Mouse (Mus musculus): ENCODE results near the gene Car5a. TPM values are rescaled to one million over a fixed set of nuclear protein-coding genes. Genes with fewer than 3 reads are reported as not detected.

Gene Car5a
- under 1 TPM in 1 of 2 experiments, not detected in 1; 0.29 TPM for total RNA-seq (2021)
- long read RNA-seq, experiment 1, partial matches to known transcripts, result 0 of 5 reads
- long read RNA-seq, experiment 1, other reads (novel, unspliced or antisense), result 5 of 5 reads
- long read RNA-seq, experiment 2, partial matches to known transcripts, result 0 of 3 reads
- long read RNA-seq, experiment 2, other reads (novel, unspliced or antisense), result 3 of 3 reads

- intact Hi-C loops (cut with DNase I), result no loop called here
- no peak for DNase-seq (ENCODE audit: low spot score in 2 of 2)
These were observed at the start of gene Car5a for GRCm38 (mm10) chr8:121944831-121945230. Gene Car5a, minus strand, starts transcription at chr8:121944904.

- no peak for DNase-seq (ENCODE audit: low spot score in 2 of 2)
- intact Hi-C loops (cut with DNase I), result no loop called here
These were observed 48.2 kb upstream of the Car5a start for GRCm38 (mm10) chr8:121992911-121993310.

- no peak for DNase-seq (ENCODE audit: low spot score in 2 of 2)
- intact Hi-C loops (cut with DNase I), result no loop called here
These were observed 46.9 kb upstream of the Car5a start for GRCm38 (mm10) chr8:121991611-121992010.

- DNase-seq (ENCODE audit: low spot score in 2 of 2), result no peak
- intact Hi-C loops (cut with DNase I), result no loop called here
These were observed 46.0 kb upstream of the Car5a start for GRCm38 (mm10) chr8:121990506-121991255.

GRCm38 (mm10) chr8:121987892-121988291 lies 43.2 kb upstream of the Car5a start:
- intact Hi-C loops (cut with DNase I), result no loop called here
- DNase-seq (ENCODE audit: low spot score in 2 of 2), result no peak

GRCm38 (mm10) chr8:121985673-121986072 lies 41.0 kb upstream of the Car5a start:
- intact Hi-C loops (cut with DNase I), result no loop called here
- no peak for DNase-seq (ENCODE audit: low spot score in 2 of 2)

- intact Hi-C loops (cut with DNase I), result no loop called here
- no peak for DNase-seq (ENCODE audit: low spot score in 2 of 2)
These were observed 36.8 kb upstream of the Car5a start for GRCm38 (mm10) chr8:121981520-121981895.

- DNase-seq (ENCODE audit: low spot score in 2 of 2), result no peak
- intact Hi-C loops (cut with DNase I), result no loop called here
These were observed 36.3 kb upstream of the Car5a start for GRCm38 (mm10) chr8:121980792-121981519.

GRCm38 (mm10) chr8:121978670-121979069 lies 34.0 kb upstream of the Car5a start:
- no peak for DNase-seq (ENCODE audit: low spot score in 2 of 2)
- intact Hi-C loops (cut with DNase I), result loop anchor here (5.0 to 10.0 kb wide), 3 partner anchors 166 to 289 kb away; no protein-coding TSS in a partner anchor

- intact Hi-C loops (cut with DNase I), result loop anchor here (5.0 to 10.0 kb wide), 3 partner anchors 167 to 289 kb away; no protein-coding TSS in a partner anchor
- peak; percentile 54 to 62 for DNase-seq (ENCODE audit: low spot score in 2 of 2)
These were observed 33.3 kb upstream of the Car5a start for GRCm38 (mm10) chr8:121977819-121978590.

GRCm38 (mm10) chr8:121973906-121974305 lies 29.2 kb upstream of the Car5a start:
- no peak for DNase-seq (ENCODE audit: low spot score in 2 of 2)
- intact Hi-C loops (cut with DNase I), result loop anchor here (5.0 to 10.0 kb wide), 2 partner anchors 171 to 358 kb away; no protein-coding TSS in a partner anchor

- no peak for DNase-seq (ENCODE audit: low spot score in 2 of 2)
- intact Hi-C loops (cut with DNase I), result loop anchor here (5.0 to 10.0 kb wide), 2 partner anchors 173 to 361 kb away; no protein-coding TSS in a partner anchor
These were observed 26.9 kb upstream of the Car5a start for GRCm38 (mm10) chr8:121971488-121972058.

- intact Hi-C loops (cut with DNase I), result loop anchor here (5.0 to 10.0 kb wide), 2 partner anchors 175 to 362 kb away; no protein-coding TSS in a partner anchor
- no peak for DNase-seq (ENCODE audit: low spot score in 2 of 2)
These were observed 25.5 kb upstream of the Car5a start for GRCm38 (mm10) chr8:121970225-121970624.

GRCm38 (mm10) chr8:121968542-121968941 lies 23.8 kb upstream of the Car5a start:
- intact Hi-C loops (cut with DNase I), result no loop called here
- DNase-seq (ENCODE audit: low spot score in 2 of 2), result no peak

GRCm38 (mm10) chr8:121967977-121968376 lies 23.3 kb upstream of the Car5a start:
- intact Hi-C loops (cut with DNase I), result no loop called here

GRCm38 (mm10) chr8:121966714-121967448 lies 22.2 kb upstream of the Car5a start:
- intact Hi-C loops (cut with DNase I), result no loop called here
- no peak for DNase-seq (ENCODE audit: low spot score in 2 of 2)

More at GRCm38 (mm10) chr8:121967977-121968376, 23.3 kb upstream of the Car5a start:
- DNase-seq (ENCODE audit: low spot score in 2 of 2), result no peak

GRCm38 (mm10) chr8:121966110-121966509 lies 21.4 kb upstream of the Car5a start:
- DNase-seq (ENCODE audit: low spot score in 2 of 2), result no peak
- intact Hi-C loops (cut with DNase I), result no loop called here
